In the genomic region with DNA sequence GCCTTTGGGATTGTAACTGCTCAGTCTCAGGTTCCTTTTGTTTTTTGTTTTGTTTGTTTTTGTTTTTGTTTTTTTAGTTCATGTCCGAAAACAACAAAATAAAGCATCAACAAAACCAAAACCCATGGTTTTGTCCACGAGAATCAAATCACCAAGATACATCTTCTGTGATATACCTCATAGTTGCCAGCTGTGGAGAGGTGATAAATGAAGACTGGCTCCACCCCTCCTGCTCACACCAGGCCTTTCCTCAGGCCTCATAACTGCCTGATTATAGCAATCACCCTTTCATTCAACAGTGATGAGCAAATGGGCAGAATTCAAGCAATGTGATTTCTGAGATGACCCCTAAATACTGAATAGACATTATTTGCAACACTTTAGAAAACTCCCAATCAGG, we compare ENCODE assay signal across 32 mouse cellular contexts. TPM values are rescaled to one million over a fixed set of nuclear protein-coding genes. Genes with fewer than 3 reads are reported as not detected.
DNase-seq lines count a peak whose midpoint lies in the region; ATAC-seq and TF ChIP-seq lines count a peak whose summit lies in the region.
"Had no signal": no experiment of that assay in that cellular context is flagged by ENCODE, and none has a peak within 500 bp of the region (broad histone marks: within the 10 kb centered on the region; RNA-seq: fewer than 3 reads in every experiment).

No protein-coding gene starts in this region.

- H3K27me3 ChIP-seq in heart, embryonic 12.5 days (replicated peaks), result no peaks in the 10 kb centered on the region
- no peaks in the 10 kb centered on the region for H3K27me3 ChIP-seq in liver, embryonic 12.5 days (replicated peaks)
- no peaks in the 10 kb centered on the region for H3K27me3 ChIP-seq in liver, postnatal 0 days (ENCODE audit: insufficient read depth, low read length)
- H3K27me3 ChIP-seq: embryonic facial prominence, embryonic 12.5 days; hindbrain, embryonic 12.5 days; intestine, embryonic 15.5 days; limb, embryonic 12.5 days; midbrain, embryonic 15.5 days had no signal

- peaks cover 6% of the 10 kb centered on the region; the same call in 1 of the 2 replicates for H3K9me3 ChIP-seq in heart, embryonic 12.5 days (replicated peaks)
- no peaks in the 10 kb centered on the region for H3K9me3 ChIP-seq in liver, embryonic 12.5 days (replicated peaks)
- no peaks in the 10 kb centered on the region for H3K9me3 ChIP-seq in liver, postnatal 0 days (ENCODE audit: low read length)
- H3K9me3 ChIP-seq: intestine, embryonic 15.5 days; midbrain, embryonic 15.5 days had no signal

- no peak overlapping the region for H3K4me2 ChIP-seq in heart, embryonic 12.5 days
- H3K4me2 ChIP-seq in liver, embryonic 12.5 days, result peak overlapping the region; percentile 19; the same call in 1 of the 2 replicates
- no peak overlapping the region for H3K4me2 ChIP-seq in liver, postnatal 0 days (ENCODE audit: low read depth, low read length)
- H3K4me2 ChIP-seq: embryonic facial prominence, embryonic 12.5 days; hindbrain, embryonic 12.5 days; intestine, embryonic 15.5 days; limb, embryonic 12.5 days; midbrain, embryonic 15.5 days had no signal

- 76% methylated on average over 2 of the region's 2 CpGs for WGBS in heart, embryonic 12.5 days
- 41% methylated on average over 2 of the region's 2 CpGs for WGBS in liver, embryonic 12.5 days (ENCODE audit: insufficient replicate concordance)
- 72% methylated on average over 2 of the region's 2 CpGs for WGBS in liver, postnatal 0 days (ENCODE audit: insufficient replicate concordance)

- DNase-seq in heart, adult 18-20 months, result no peak
- peak; percentile 68 for DNase-seq in c-Kit-positive CD71-positive TER-119-positive erythroid progenitor cells, embryonic 14.5 days (ENCODE audit: low spot score)
- DNase-seq in liver, postnatal 0 days, result no peak
- no peak for DNase-seq in thymus, postnatal 36 days
- no peak for DNase-seq in adrenal gland, postnatal 4 days (ENCODE audit: low spot score in 2 of 2)
- DNase-seq in urinary bladder, adult 2 months (ENCODE audit: low spot score), result no peak
- DNase-seq: adrenal gland, postnatal 25 days; cerebellum, adult 11 months; cerebellum, adult 9-10 months; cerebellum, postnatal 36 days; heart, postnatal 36 days; kidney, adult 8-10 months; kidney, postnatal 4 days; layer of hippocampus, postnatal 36 days; lung, adult 18-20 months; lung, postnatal 4 days; right cerebral cortex, postnatal 4 days; thymus, postnatal 14 days had no signal

- no peak overlapping the region for H3K9ac ChIP-seq in heart, embryonic 12.5 days
- H3K9ac ChIP-seq in liver, embryonic 12.5 days, result no peak overlapping the region
- no peak overlapping the region for H3K9ac ChIP-seq in liver, postnatal 0 days (replicated peaks)
- H3K9ac ChIP-seq: embryonic facial prominence, embryonic 12.5 days; hindbrain, embryonic 12.5 days; intestine, embryonic 15.5 days; limb, embryonic 12.5 days; midbrain, embryonic 15.5 days had no signal

- no peak for TF ChIP-seq CTCF in liver, postnatal 0 days (IDR thresholded peaks at IDR 0.05; ENCODE audit: low read depth)

- no peaks in the 10 kb centered on the region for H3K4me1 ChIP-seq in heart, embryonic 12.5 days (replicated peaks)
- H3K4me1 ChIP-seq in liver, embryonic 12.5 days, result peaks cover 19% of the 10 kb centered on the region
- H3K4me1 ChIP-seq in liver, postnatal 0 days (ENCODE audit: insufficient read depth), result no peaks in the 10 kb centered on the region
- H3K4me1 ChIP-seq: embryonic facial prominence, embryonic 12.5 days; hindbrain, embryonic 12.5 days; intestine, embryonic 15.5 days; limb, embryonic 12.5 days; midbrain, embryonic 10.5 days; midbrain, embryonic 15.5 days had no signal

- no peak overlapping the region for H3K27ac ChIP-seq in heart, embryonic 12.5 days (ENCODE audit: poor library complexity, severe bottlenecking)
- H3K27ac ChIP-seq in liver, embryonic 12.5 days, result peak overlapping the region; percentile 58
- no peak overlapping the region for H3K27ac ChIP-seq in liver, postnatal 0 days (ENCODE audit: low read depth)
- H3K27ac ChIP-seq: embryonic facial prominence, embryonic 12.5 days; hindbrain, embryonic 12.5 days; hindbrain, postnatal 0 days; intestine, embryonic 15.5 days; kidney, postnatal 0 days; limb, embryonic 12.5 days; midbrain, embryonic 10.5 days; midbrain, embryonic 15.5 days had no signal

- H3K4me3 ChIP-seq in heart, embryonic 12.5 days, result no peak overlapping the region
- H3K4me3 ChIP-seq in liver, embryonic 12.5 days, result no peak overlapping the region
- H3K4me3 ChIP-seq in liver, postnatal 0 days (ENCODE audit: low read depth, low read length), result no peak overlapping the region
- H3K4me3 ChIP-seq: embryonic facial prominence, embryonic 12.5 days; hindbrain, embryonic 12.5 days; intestine, embryonic 15.5 days; limb, embryonic 12.5 days; midbrain, embryonic 10.5 days; midbrain, embryonic 15.5 days had no signal

- peak; percentile 79 for TF ChIP-seq EP300 in liver, postnatal 0 days (IDR thresholded peaks at IDR 0.05; ENCODE audit: low read depth)

- ATAC-seq in heart, embryonic 12.5 days (ENCODE audit: insufficient number of reproducible peaks, low FRiP score), result peak; percentile 71; the same call in 1 of the 2 replicates
- peak; percentile 97 for ATAC-seq in liver, embryonic 12.5 days
- peak; percentile 68 for ATAC-seq in liver, postnatal 0 days
- ATAC-seq: forebrain, embryonic 16.5 days; hindbrain, postnatal 0 days; intestine, embryonic 15.5 days; lung, postnatal 0 days; midbrain, embryonic 15.5 days had no signal

- H3K36me3 ChIP-seq in heart, embryonic 12.5 days, result peaks cover 31% of the 10 kb centered on the region
- H3K36me3 ChIP-seq in liver, embryonic 12.5 days, result peaks cover 38% of the 10 kb centered on the region
- H3K36me3 ChIP-seq in liver, postnatal 0 days (replicated peaks; ENCODE audit: insufficient read depth, low read length), result peaks cover 23% of the 10 kb centered on the region

RNA-seq across cellular contexts. Expression of gene Myo3b, which starts 14.5 kb away (rescaled TPM):
- 0.27 and 0.41 TPM in 2 replicates for polyA plus RNA-seq in heart, embryonic 12.5 days (2016; fragmentation: Nextera tagmentation; extraction: Ambion mirVana)
- under 1 TPM in 1 of 2 experiments, not detected in 1; 0.07 TPM for total RNA-seq in heart, adult 18-20 months (2021)
- not detected in 2 replicates for polyA plus RNA-seq in liver, embryonic 12.5 days (2016; fragmentation: Nextera tagmentation; extraction: Ambion mirVana)
- polyA plus RNA-seq in liver, postnatal 0 days (2015; fragmentation: Nextera tagmentation; extraction: Ambion mirVana), result not detected in 2 replicates
- total RNA-seq in adrenal gland, postnatal 4 days (2021), result under 1 TPM; 0.06 to 0.20 TPM
- polyA plus RNA-seq in urinary bladder, adult 2 months (2012; rRNA removed), result 0.14 and 0.16 TPM in 2 replicates
- total RNA-seq: adrenal gland, postnatal 25 days; gastrocnemius, adult 8-10 months had no signal
- polyA plus RNA-seq: forebrain, embryonic 11.5 days; limb, embryonic 12.5 days; midbrain, embryonic 10.5 days had no signal
